Mouse (Mus musculus) liver, postnatal 0 days (tissue): ENCODE results near the gene Casp7.

ENCODE experiments used
- CTCF ChIP-seq: sonication (generic); IDR thresholded peaks from 2 replicates; pipeline ENCODE4 v1.5.1; 2016; ENCODE audit warnings: antibody characterized with exemption, low read depth
- EP300 ChIP-seq: IDR thresholded peaks from 2 replicates; pipeline ENCODE4 v1.6.1; 2016; ENCODE audit warnings: antibody characterized with exemption, low read depth, mild to moderate bottlenecking

DNA sequence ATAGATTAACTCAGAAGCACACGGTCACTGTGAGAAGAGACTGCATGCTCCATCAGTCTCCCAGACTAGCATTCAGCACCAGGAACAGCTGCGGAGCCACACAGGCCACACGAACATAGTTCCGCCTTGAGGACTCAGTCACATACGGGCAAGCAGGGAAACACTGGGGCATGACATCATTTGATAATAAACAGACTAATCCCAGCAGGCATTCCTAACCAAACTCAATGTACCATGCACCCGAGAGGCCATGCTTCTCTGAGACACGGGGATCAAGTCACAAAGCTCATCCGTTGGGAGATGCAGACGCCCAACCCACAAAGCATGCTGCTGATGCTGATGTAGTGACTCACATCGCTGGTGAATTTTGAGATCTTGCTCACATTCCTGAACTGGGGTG is 22.9 kb upstream of the Casp7 start:
- TF ChIP-seq CTCF (no peak), EP300 (no peak)
